ENCODE assay signal across 23 mouse cellular contexts in the genomic region with DNA sequence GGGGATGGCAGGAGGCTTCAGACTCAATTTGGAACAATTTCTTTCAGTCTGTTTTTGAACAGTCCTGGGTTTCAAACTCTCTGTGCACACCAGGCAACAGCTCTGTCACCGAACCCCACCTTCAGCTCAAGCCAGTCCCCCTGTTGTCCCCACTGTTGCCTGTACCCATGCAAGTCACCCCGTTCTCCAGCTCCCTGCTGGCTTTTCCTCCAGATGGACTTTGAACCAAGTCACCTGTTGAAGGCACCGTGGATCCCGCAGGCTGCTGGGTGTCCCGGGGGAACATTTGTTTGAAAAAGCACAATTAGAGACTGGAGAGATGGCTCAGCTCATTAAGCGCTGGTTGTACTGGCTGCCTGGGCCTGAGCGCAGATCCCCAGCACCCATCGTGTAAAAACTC. TPM values are rescaled to one million over a fixed set of nuclear protein-coding genes. Genes with fewer than 3 reads are reported as not detected.
A peak's percentile ranks its signal among the peaks of the same experiment; 100 is the strongest.
DNase-seq lines count a peak whose midpoint lies in the region; ATAC-seq and TF ChIP-seq lines count a peak whose summit lies in the region.
"Had no signal": no experiment of that assay in that cellular context is flagged by ENCODE, and none has a peak within 500 bp of the region (broad histone marks: within the 10 kb centered on the region; RNA-seq: fewer than 3 reads in every experiment).

No protein-coding gene starts in this region.

- H3K27ac ChIP-seq in hindbrain, embryonic 10.5 days = peak overlapping the region; percentile 62
- H3K27ac ChIP-seq in hindbrain, embryonic 16.5 days (ENCODE audit: low read depth, low read length) = no peak overlapping the region
- peak overlapping the region; percentile 47; the same call in 1 of the 2 replicates for H3K27ac ChIP-seq in midbrain, embryonic 10.5 days (replicated peaks)
- H3K27ac ChIP-seq in midbrain, postnatal 0 days (ENCODE audit: low read depth, low read length) = no peak overlapping the region
- H3K27ac ChIP-seq in forebrain, embryonic 15.5 days (replicated peaks) = peak overlapping the region; percentile 62
- H3K27ac ChIP-seq in intestine, postnatal 0 days (ENCODE audit: low read depth, low read length) = peak overlapping the region; percentile 35; the same call in 1 of the 2 replicates
- H3K27ac ChIP-seq: limb, embryonic 13.5 days; liver, embryonic 12.5 days had no signal

- TF ChIP-seq CTCF in midbrain, postnatal 0 days (IDR thresholded peaks at IDR 0.05) = no peak
- no peak for TF ChIP-seq CTCF in intestine, postnatal 0 days (IDR thresholded peaks at IDR 0.05; ENCODE audit: low read depth)

- WGBS in hindbrain, embryonic 10.5 days = 70% methylated on average over 8 of the region's 8 CpGs
- WGBS in hindbrain, embryonic 16.5 days = 52% methylated on average over 8 of the region's 8 CpGs
- WGBS in midbrain, embryonic 10.5 days = 85% methylated on average over 8 of the region's 8 CpGs
- 66% methylated on average over 8 of the region's 8 CpGs for WGBS in midbrain, postnatal 0 days
- WGBS in forebrain, embryonic 15.5 days = 42% methylated on average over 8 of the region's 8 CpGs
- WGBS in intestine, postnatal 0 days = 32% methylated on average over 8 of the region's 8 CpGs

- H3K9me3 ChIP-seq in hindbrain, embryonic 10.5 days = no peaks in the 10 kb centered on the region
- no peaks in the 10 kb centered on the region for H3K9me3 ChIP-seq in hindbrain, embryonic 16.5 days (ENCODE audit: control insufficient read depth, low read length)
- no peaks in the 10 kb centered on the region for H3K9me3 ChIP-seq in midbrain, embryonic 10.5 days (replicated peaks)
- no peaks in the 10 kb centered on the region for H3K9me3 ChIP-seq in midbrain, postnatal 0 days (ENCODE audit: low read length)
- no peaks in the 10 kb centered on the region for H3K9me3 ChIP-seq in forebrain, embryonic 15.5 days
- no peaks in the 10 kb centered on the region for H3K9me3 ChIP-seq in intestine, postnatal 0 days (ENCODE audit: control insufficient read depth)
- H3K9me3 ChIP-seq: limb, embryonic 13.5 days; liver, embryonic 12.5 days had no signal

- no peak overlapping the region for H3K4me3 ChIP-seq in hindbrain, embryonic 10.5 days
- H3K4me3 ChIP-seq in hindbrain, embryonic 16.5 days (ENCODE audit: low read length) = no peak overlapping the region
- H3K4me3 ChIP-seq in midbrain, embryonic 10.5 days = no peak overlapping the region
- no peak overlapping the region for H3K4me3 ChIP-seq in midbrain, postnatal 0 days (ENCODE audit: low read depth, low read length)
- no peak overlapping the region for H3K4me3 ChIP-seq in forebrain, embryonic 15.5 days
- no peak overlapping the region for H3K4me3 ChIP-seq in intestine, postnatal 0 days (ENCODE audit: low read depth, low read length)
- H3K4me3 ChIP-seq: limb, embryonic 13.5 days; liver, embryonic 12.5 days had no signal

- no peak for ATAC-seq in hindbrain, embryonic 16.5 days
- no peak for ATAC-seq in midbrain, postnatal 0 days (ENCODE audit: low FRiP score)
- ATAC-seq in forebrain, embryonic 15.5 days (replicated peaks) = no peak
- peak; percentile 59; the same call in 1 of the 2 replicates for ATAC-seq in intestine, postnatal 0 days
- ATAC-seq: liver, embryonic 12.5 days had no signal

- no peak for DNase-seq in hindbrain, embryonic 10.5 days (ENCODE audit: low spot score)
- DNase-seq in midbrain, embryonic 10.5 days (ENCODE audit: low spot score) = no peak
- no peak for DNase-seq in midbrain, postnatal 0 days (ENCODE audit: low spot score)
- DNase-seq in gastrocnemius, postnatal 10 days = no peak
- DNase-seq in left cerebral cortex, adult 11 months (ENCODE audit: low spot score) = no peak
- DNase-seq: adrenal gland, postnatal 25 days; cerebellum, adult 9-10 months; gastrocnemius, postnatal 14 days; heart, adult 11 months; kidney, postnatal 14 days; layer of hippocampus, postnatal 36 days; lung, adult 18-20 months; lung, postnatal 10 days; midbrain, embryonic 14.5 days; right cerebral cortex, postnatal 25 days; spleen, adult 18-20 months; thymus, postnatal 25 days had no signal

- no peak overlapping the region for H3K9ac ChIP-seq in hindbrain, embryonic 16.5 days (ENCODE audit: low read depth, low read length)
- H3K9ac ChIP-seq in midbrain, postnatal 0 days (replicated peaks; ENCODE audit: low read length, poor library complexity, severe bottlenecking) = no peak overlapping the region
- no peak overlapping the region for H3K9ac ChIP-seq in forebrain, embryonic 15.5 days (replicated peaks)
- H3K9ac ChIP-seq in intestine, postnatal 0 days (ENCODE audit: low read depth, low read length) = no peak overlapping the region
- H3K9ac ChIP-seq: limb, embryonic 13.5 days; liver, embryonic 12.5 days had no signal

- no peaks in the 10 kb centered on the region for H3K27me3 ChIP-seq in hindbrain, embryonic 10.5 days (ENCODE audit: insufficient read depth, poor library complexity, severe bottlenecking)
- H3K27me3 ChIP-seq in hindbrain, embryonic 16.5 days (replicated peaks; ENCODE audit: control insufficient read depth, insufficient read depth, low read length) = no peaks in the 10 kb centered on the region
- no peaks in the 10 kb centered on the region; the same call in 1 of the 2 replicates for H3K27me3 ChIP-seq in midbrain, embryonic 10.5 days (ENCODE audit: low read depth, poor library complexity, severe bottlenecking)
- H3K27me3 ChIP-seq in midbrain, postnatal 0 days (ENCODE audit: insufficient read depth, low read length) = no peaks in the 10 kb centered on the region
- no peaks in the 10 kb centered on the region for H3K27me3 ChIP-seq in forebrain, embryonic 15.5 days
- no peaks in the 10 kb centered on the region for H3K27me3 ChIP-seq in intestine, postnatal 0 days (replicated peaks; ENCODE audit: control insufficient read depth, insufficient read depth, low read length)
- H3K27me3 ChIP-seq: limb, embryonic 13.5 days had no signal

- peaks cover 39% of the 10 kb centered on the region for H3K36me3 ChIP-seq in hindbrain, embryonic 10.5 days
- H3K36me3 ChIP-seq in hindbrain, embryonic 16.5 days (ENCODE audit: control insufficient read depth, insufficient read depth, low read length) = peaks cover 7% of the 10 kb centered on the region; the same call in 1 of the 2 replicates
- peaks cover 38% of the 10 kb centered on the region for H3K36me3 ChIP-seq in midbrain, embryonic 10.5 days
- H3K36me3 ChIP-seq in midbrain, postnatal 0 days (ENCODE audit: insufficient read depth, low read length) = peaks cover 11% of the 10 kb centered on the region; the same call in 1 of the 2 replicates
- H3K36me3 ChIP-seq in forebrain, embryonic 15.5 days = 0 out of 2 replicates have a peak, but pooled peaks cover 2% of the 10 kb centered on the region
- peaks cover 19% of the 10 kb centered on the region for H3K36me3 ChIP-seq in intestine, postnatal 0 days (ENCODE audit: control insufficient read depth, insufficient read depth)

- H3K4me2 ChIP-seq in hindbrain, embryonic 16.5 days (ENCODE audit: low read length) = no peak overlapping the region
- no peak overlapping the region for H3K4me2 ChIP-seq in midbrain, postnatal 0 days (ENCODE audit: low read depth, low read length, poor library complexity, severe bottlenecking)
- H3K4me2 ChIP-seq in forebrain, embryonic 15.5 days (replicated peaks) = no peak overlapping the region
- no peak overlapping the region for H3K4me2 ChIP-seq in intestine, postnatal 0 days (replicated peaks; ENCODE audit: low read depth)
- H3K4me2 ChIP-seq: heart, embryonic 11.5 days; limb, embryonic 13.5 days; liver, embryonic 12.5 days had no signal

- peaks cover 51% of the 10 kb centered on the region for H3K4me1 ChIP-seq in hindbrain, embryonic 10.5 days (replicated peaks)
- H3K4me1 ChIP-seq in hindbrain, embryonic 16.5 days (ENCODE audit: control insufficient read depth, insufficient read depth, low read depth, low read length) = peaks cover 21% of the 10 kb centered on the region
- H3K4me1 ChIP-seq in midbrain, embryonic 10.5 days = peaks cover 59% of the 10 kb centered on the region
- peaks cover 14% of the 10 kb centered on the region for H3K4me1 ChIP-seq in midbrain, postnatal 0 days (ENCODE audit: insufficient read depth, low read length)
- peaks cover 46% of the 10 kb centered on the region for H3K4me1 ChIP-seq in forebrain, embryonic 15.5 days
- no peaks in the 10 kb centered on the region for H3K4me1 ChIP-seq in intestine, postnatal 0 days (replicated peaks; ENCODE audit: control insufficient read depth, insufficient read depth, low read length)

RNA-seq across cellular contexts. Expression of a gene that starts 27.1 kb away (rescaled TPM):
- polyA plus RNA-seq in hindbrain, embryonic 10.5 days (2016; fragmentation: Nextera tagmentation; extraction: Ambion mirVana) = 12.6 and 15.3 TPM in 2 replicates
- 11.4 and 13.4 TPM in 2 replicates for polyA plus RNA-seq in hindbrain, embryonic 16.5 days (2015; fragmentation: Nextera tagmentation; extraction: Ambion mirVana)
- 15.4 and 16.4 TPM in 2 replicates for polyA plus RNA-seq in midbrain, embryonic 10.5 days (2016; fragmentation: Nextera tagmentation; extraction: Ambion mirVana)
- total RNA-seq in midbrain, postnatal 0 days (2014; rRNA removed) = 18.5 and 20.4 TPM in 2 replicates
- 6.7 and 7.4 TPM in 2 replicates for polyA plus RNA-seq in midbrain, postnatal 0 days (2015; fragmentation: Nextera tagmentation; extraction: Ambion mirVana)
- polyA plus RNA-seq in forebrain, embryonic 15.5 days (2015; fragmentation: Nextera tagmentation; extraction: Ambion mirVana) = 14.5 and 14.9 TPM in 2 replicates
- 7.7 and 8.4 TPM in 2 replicates for polyA plus RNA-seq in intestine, postnatal 0 days (2015; fragmentation: Nextera tagmentation; extraction: Ambion mirVana)
- 1 to 10 TPM; 4.7 to 5.2 TPM for total RNA-seq in gastrocnemius, postnatal 10 days (2021)

RNA-seq across cellular contexts. Expression of a gene that starts 35.1 kb away (rescaled TPM):
- 273 and 545 TPM in 2 replicates for polyA plus RNA-seq in hindbrain, embryonic 10.5 days (2016; fragmentation: Nextera tagmentation; extraction: Ambion mirVana)
- polyA plus RNA-seq in hindbrain, embryonic 16.5 days (2015; fragmentation: Nextera tagmentation; extraction: Ambion mirVana) = 112 and 127 TPM in 2 replicates
- 150 and 197 TPM in 2 replicates for polyA plus RNA-seq in midbrain, embryonic 10.5 days (2016; fragmentation: Nextera tagmentation; extraction: Ambion mirVana)
- total RNA-seq in midbrain, postnatal 0 days (2014; rRNA removed) = 223 and 238 TPM in 2 replicates
- 112 and 119 TPM in 2 replicates for polyA plus RNA-seq in midbrain, postnatal 0 days (2015; fragmentation: Nextera tagmentation; extraction: Ambion mirVana)
- 127 and 138 TPM in 2 replicates for polyA plus RNA-seq in forebrain, embryonic 15.5 days (2015; fragmentation: Nextera tagmentation; extraction: Ambion mirVana)
- 166 and 169 TPM in 2 replicates for polyA plus RNA-seq in intestine, postnatal 0 days (2015; fragmentation: Nextera tagmentation; extraction: Ambion mirVana)
- total RNA-seq in gastrocnemius, postnatal 10 days (2021) = 10 to 100 TPM; 38.3 to 41.8 TPM

RNA-seq across cellular contexts. Expression of a gene that starts 56.8 kb away (rescaled TPM):
- polyA plus RNA-seq in hindbrain, embryonic 10.5 days (2016; fragmentation: Nextera tagmentation; extraction: Ambion mirVana) = 10.7 and 11.9 TPM in 2 replicates
- polyA plus RNA-seq in hindbrain, embryonic 16.5 days (2015; fragmentation: Nextera tagmentation; extraction: Ambion mirVana) = 20.3 and 20.5 TPM in 2 replicates
- 12.8 and 13.0 TPM in 2 replicates for polyA plus RNA-seq in midbrain, embryonic 10.5 days (2016; fragmentation: Nextera tagmentation; extraction: Ambion mirVana)
- 28.2 and 31.0 TPM in 2 replicates for total RNA-seq in midbrain, postnatal 0 days (2014; rRNA removed)
- polyA plus RNA-seq in midbrain, postnatal 0 days (2015; fragmentation: Nextera tagmentation; extraction: Ambion mirVana) = 19.5 and 21.0 TPM in 2 replicates
- polyA plus RNA-seq in forebrain, embryonic 15.5 days (2015; fragmentation: Nextera tagmentation; extraction: Ambion mirVana) = 15.3 and 15.4 TPM in 2 replicates
- 7.3 and 7.4 TPM in 2 replicates for polyA plus RNA-seq in intestine, postnatal 0 days (2015; fragmentation: Nextera tagmentation; extraction: Ambion mirVana)
- total RNA-seq in gastrocnemius, postnatal 10 days (2021) = 1 to 10 TPM; 2.9 to 3.9 TPM

Comparison
In these comparisons a context has a peak if more than half of its experiments do, and no peak if none do; other contexts are left out.
1. H3K27ac ChIP-seq: peak in hindbrain, embryonic 10.5 days (single experiment), midbrain, embryonic 10.5 days (single experiment), forebrain, embryonic 15.5 days (single experiment) and intestine, postnatal 0 days (single experiment); none in hindbrain, embryonic 16.5 days (single experiment) and midbrain, postnatal 0 days (single experiment).